Mouse (Mus musculus) ES-E14 (cell line): ENCODE results near the gene Socs3.

Experiments used
- HCFC1 ChIP-seq: IDR thresholded peaks from 2 replicates; pipeline ENCODE4 v1.6.1; 2012; ENCODE audit warnings: low read length, inconsistent platforms, borderline replicate concordance; ENCODE audit not compliant: insufficient read depth
- MAFK ChIP-seq: IDR thresholded peaks from 2 replicates; pipeline ENCODE4 v1.6.1; 2014; ENCODE audit warnings: mild to moderate bottlenecking, low read depth, low read length, inconsistent platforms; ENCODE audit not compliant: insufficient read depth
- ZC3H11A ChIP-seq: IDR thresholded peaks from 2 replicates; pipeline ENCODE4 v1.6.1; 2012; ENCODE audit warnings: low read depth, mild to moderate bottlenecking, inconsistent platforms, low read length, borderline replicate concordance

GRCm38 (mm10) chr11:117934576-117935368, 35.1 kb downstream of the Socs3 start:
- TF ChIP-seq ZC3H11A (no peak), HCFC1 (no peak), MAFK (no peak)
